Mouse (Mus musculus): ENCODE results near the gene Plppr2.

Gene Plppr2

DNA sequence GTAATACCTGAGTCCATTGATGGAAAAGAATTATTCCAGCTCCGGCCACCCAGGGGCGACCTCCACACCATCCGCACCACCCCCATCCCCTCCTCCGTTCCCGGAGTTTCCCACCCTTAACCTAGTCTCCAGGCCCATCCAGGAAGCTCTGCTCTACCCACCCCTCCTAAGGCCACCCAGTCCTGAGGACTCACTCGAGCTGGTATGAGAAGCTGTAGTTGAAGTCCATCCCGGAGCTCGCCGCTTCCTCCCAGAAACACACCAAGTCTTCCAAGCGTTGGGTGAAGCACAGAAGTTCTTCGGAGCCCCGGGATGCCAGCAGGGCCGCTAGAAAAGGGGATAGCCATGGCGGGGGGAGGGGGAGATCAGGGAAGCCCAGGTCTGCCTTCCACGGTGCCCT is 25.2 kb downstream of the Plppr2 start:
- DNase-seq, result peak; percentile 8

DNA sequence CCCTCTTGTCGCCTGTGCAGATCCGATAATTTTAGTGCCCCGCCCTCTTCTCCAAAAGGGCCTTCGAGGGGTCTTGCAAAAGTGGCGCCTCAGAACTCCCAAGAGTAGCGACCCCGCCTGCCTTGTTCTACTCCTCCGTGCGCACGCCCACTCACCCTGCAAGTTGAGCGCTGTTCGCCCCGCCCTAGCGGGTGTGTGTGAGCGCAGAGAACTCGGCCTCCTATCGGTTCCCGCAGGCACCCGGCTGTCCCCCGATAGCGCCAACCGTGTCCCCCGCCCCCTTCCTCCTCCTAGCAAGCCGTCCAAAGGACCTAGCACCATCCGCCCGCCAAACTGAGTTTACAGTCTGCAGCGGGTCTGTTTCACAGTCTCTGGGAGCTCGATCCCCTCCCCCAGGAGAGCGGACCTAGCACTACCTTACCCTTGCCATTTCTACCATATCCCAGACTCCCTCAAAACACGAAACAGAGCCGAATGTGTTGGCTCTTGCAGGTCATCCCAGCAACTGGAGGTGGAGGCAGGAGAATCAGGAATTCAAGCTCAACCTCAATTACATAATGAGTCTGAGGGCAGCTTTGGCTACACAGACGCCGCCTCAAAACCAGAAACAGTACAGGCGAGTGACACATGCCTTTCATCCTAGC is 25.7 kb downstream of the Plppr2 start:
- DNase-seq, result peak; percentile 66

DNA sequence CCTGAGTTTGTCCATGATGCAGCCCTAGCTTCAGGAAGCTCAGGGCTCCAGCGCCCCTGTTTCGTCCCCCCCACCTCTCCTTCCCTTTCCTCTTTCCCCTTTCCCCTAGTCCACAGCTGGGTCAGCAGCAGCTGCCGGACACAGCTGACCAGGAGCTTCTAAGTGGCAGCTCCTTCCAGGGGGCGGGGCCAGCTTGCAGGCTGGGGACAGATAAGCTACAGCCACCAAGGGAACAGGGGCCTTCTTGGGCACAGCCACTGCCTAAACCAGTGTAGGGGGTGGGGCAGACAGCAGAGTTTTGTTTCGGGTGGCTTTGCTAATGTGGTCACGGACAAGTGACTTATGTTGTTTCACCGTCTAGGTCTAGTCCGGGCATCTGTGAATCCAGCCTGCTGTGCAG is 26.6 kb downstream of the Plppr2 start, which contains the start of gene Epor:
Gene Epor, minus strand, starts transcription at position 90 of the 400 bp plus-strand sequence.
- peak; percentile 31 for DNase-seq

DNA sequence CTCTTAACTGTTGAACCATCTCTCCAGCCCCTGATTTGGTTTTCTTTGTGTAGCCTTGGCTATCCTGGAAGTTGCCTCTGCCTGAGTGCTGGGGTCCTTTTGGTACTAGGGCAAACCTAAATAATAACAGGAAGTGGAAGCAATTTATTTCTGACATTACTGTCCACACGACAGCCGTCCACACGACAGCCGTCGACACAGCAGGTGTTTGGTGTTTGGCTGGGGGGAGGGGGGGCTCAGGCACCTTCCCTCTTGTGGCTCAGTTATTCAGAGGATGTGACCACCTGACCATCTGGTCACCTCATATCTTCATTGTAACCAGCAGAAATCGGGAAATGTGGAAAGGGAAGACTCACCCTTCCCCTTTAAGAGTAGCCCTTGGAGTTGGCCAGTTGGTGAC is 32.0 kb downstream of the Plppr2 start:
- no peak for DNase-seq

DNA sequence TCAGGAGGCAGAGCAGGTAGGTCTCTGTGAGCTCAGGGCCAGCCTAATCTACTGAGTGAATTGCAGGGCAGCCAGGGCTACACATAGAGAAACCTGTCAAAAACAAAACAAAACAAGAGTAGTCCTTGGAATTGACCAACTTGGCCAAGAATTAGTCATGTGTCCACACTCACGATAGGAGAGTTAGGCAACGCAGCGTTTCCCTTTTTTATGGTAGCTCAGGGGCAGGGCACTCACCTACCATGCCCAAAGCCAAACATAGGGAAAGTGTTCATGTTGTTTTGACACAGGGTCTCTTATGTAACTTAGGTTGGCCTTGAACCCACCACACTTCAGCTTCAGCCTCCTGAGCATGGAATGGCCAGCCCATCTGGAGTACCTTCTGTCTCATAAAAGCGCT is 32.5 kb downstream of the Plppr2 start:
- no peak for DNase-seq

DNA sequence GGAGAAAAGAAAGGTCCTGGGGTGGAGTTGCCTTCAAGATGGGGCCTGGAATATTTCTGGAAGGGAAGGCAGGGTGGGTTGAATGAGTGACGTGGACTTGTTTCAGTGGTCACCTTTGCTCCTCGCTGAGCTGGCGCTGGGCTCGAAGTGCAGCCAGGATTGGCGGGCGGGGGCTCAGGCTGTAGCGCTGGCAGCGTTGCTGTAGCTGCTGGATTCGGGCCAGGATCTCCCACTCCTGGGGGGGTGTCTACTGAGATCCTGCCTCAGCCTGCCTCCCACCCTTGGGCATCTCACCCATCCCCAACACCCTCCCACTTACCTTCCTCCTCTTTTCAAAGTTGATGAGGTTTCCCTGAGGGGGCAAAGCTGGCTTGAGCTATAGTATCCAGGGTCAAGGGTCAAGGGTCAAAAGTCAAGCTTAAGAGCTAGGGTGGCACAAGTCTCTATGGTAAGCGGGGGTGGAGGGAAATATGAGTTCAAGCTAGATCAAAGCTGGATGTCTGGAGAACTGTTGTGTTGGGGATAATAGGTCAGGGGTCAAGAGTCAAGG is 39.9 kb downstream of the Plppr2 start:
- DNase-seq, result no peak

DNA sequence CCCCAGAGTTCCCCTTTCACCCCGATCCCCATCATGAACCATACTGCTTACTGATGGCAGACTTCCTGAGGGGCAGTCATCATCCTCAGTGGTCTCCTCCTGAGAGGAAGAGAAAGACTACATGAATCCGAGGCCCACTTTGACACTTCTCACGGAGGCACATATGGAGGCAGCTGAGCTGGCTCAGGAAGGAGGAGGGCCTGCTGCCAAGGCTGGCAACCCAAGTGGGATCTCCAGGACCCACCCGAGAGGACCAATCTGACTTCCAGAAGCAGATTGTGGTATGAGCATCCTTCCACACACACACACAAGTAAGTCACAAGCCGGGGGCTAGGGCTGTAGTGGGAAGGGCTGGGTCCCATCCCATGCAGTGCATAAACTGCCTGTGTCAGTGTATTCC is 40.5 kb downstream of the Plppr2 start:
- no peak for DNase-seq

DNA sequence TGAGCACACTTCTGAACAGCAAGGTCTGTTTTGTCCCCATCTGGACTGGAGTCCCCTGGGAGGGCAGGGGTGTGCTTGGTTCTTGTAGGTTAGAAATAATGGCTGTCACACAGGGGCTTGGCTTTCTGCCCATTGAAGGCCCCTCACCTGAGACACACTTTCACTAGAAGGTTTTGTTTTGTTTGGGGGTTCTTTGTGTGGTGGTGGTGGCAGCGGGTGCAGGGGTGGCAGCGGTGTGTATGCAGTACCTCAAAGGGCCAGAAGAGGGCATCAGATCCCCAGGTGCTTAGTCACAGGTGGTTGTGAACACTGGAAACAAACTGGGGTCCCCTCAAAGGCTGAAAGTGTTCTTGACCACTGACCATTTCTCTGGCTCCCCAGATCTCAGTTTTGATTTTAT is 41.1 kb downstream of the Plppr2 start:
- DNase-seq, result peak; percentile 55

DNA sequence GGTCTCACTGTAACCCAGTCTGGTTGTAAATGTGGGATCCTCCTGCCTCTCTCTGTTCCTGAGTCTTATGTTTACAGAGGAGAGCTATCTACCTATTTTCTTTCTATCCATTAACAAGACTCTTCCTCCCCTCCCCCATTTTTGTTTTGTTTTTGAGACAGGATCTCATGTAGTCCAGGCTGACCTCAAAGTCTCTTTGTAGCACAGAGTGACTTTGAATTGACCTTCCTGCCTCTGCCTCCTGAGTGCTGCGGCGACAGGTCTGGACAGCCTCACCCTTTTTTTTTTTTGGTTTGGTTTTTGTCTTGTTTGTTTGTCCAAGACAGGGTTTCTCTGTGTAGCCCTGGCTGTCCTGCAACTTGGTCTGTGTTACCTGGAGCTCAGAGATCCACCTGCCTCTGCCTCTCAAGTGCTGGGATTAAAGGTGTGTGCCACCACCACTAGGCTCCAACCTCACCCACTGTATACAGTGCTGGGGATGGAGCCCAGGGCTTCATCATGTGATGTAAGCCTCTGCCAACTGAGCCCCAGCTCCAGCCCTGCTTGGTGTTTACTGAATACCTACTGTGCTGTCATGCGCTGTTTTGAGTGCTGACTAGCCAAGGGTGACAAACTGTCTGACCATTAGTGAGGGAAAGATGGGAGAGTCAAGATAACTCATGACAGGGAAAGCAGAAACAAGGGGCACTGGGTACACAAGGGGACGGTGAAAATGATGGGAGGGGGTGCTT is 41.7 kb downstream of the Plppr2 start:
- no peak for DNase-seq

DNA sequence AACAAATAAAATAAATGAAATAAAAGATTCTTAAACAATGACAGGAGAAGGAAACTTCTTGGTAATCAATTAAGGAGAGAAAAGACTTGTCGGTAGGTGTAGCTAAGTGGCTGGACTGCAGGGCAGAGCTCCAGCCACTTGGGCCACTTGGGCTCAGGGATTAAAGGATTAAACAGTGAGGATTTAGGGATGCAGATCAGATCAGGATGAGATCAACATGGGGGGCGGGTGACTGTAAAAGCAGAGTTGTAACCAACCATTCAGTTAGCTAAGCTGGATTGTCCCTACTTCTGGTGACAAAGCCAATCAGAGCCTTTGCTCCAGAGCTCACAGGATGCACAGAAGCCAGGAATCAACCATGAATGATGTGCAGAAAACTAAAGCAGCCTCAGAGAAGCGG is 47.1 kb downstream of the Plppr2 start:
- no peak for DNase-seq

DNA sequence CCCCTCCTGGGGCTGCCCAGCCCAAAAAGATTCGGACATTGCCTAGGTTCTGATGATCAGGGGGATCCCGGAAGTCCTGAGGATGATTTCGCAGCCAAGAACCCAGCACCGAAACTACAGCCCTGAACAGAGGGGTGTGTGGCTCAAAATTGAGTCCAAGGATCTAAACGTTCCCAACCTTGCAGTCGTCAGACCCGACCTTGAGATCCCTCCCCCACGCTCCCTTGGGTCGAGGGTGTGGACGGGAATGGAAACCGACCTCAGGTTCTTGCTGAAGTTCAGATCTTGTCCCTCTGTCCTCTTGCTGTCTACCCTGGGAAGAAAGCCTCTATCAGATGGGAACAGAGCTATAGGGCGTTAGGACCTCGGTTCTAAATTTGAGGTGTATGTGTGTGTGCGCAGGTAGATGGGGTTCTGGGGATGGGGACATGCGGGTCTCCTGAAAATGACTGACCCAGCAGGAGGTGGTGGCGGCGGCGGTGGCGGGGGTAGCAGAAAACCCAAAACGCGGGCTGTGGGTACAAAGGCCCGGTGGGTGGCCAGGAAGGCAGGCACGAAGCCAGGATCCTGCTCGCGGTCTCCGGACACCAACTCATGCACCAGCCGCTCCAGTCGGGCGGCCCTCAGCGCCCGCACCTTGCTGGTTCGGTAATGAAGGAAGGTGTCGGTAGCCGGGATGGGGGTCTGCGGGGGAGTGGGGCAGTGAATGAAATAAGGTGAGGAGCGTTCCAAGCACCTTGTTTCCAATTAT is 50.9 kb downstream of the Plppr2 start:
- no peak for DNase-seq

DNA sequence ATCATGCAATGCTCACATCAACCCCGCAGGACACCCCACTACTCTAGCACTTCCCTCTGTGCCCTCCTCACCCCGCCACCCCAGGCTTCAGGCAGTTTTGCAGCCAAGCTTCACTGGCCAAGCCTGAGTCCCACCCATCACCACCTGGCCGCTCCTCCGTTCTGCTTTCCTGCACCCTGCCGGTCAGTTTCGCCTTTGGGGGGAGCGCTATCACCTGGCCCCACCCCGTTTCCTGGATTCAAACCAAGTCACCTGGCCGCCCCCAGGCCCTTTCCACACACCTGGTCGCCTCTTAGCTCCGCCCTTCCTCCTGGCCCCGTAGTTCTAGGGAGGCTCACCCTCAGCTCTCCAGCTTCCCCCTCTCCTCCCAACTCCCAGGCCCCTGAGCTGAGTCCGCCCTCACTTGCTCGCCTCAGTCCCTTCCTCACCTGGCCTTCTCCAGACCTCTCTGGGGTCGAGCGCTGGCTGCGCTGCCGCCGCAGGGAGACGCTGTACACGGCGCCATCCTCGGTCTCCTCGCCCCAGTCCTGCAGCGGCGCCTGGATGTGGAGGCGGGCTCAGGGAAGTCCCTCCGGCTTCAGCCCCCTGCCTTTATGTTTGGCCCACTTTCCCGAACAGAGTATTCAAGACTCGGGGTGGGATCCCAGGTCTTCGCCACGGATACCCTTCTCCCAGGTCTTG is 51.7 kb downstream of the Plppr2 start:
- DNase-seq, result no peak

DNA sequence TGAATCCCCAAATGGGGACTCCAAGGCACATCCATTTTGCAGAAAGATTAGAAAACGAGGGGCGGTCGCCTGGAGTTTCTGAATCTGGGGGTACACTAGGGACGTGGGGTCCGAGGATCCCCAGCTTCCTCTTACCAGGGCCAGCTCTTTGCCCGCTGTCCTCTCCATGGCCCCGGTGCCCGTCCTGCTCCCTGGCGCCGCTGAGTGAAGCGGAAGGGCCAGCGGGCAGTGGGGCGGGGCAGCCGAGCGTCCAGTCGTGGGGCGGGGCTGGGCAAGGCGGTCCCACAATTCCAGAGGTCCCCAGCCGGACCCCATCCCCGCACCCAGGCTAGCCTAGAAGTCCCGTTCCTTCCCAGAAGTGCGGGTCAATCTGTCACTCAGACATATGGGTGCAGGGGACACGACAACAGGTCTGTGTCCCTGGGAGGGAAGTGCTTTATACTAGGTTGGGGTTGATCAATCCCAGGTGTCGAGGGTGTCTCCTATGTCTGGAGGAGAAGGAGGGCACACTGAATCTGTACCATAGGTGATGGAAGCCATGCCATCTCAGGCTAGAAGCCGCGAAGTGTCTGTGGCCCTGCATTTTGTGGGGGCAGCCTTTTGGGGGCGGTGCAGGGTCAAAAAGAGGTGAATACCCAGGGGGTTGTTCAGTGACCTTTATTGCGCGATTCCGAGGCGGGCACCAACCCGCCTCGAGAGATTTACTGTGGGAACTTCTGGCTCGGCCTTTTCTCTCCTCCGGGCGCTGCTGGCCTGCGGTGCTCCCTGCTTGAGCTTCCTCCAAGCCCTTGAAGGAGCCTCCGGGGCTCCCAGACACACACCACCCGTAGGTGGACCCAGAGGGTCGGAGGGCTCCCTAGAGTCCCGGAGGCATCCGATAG is 52.6 kb downstream of the Plppr2 start, which contains the start of gene Rgl3:
Gene Rgl3, minus strand, starts transcription at position 217 of the 881 bp plus-strand sequence.
- peak; percentile 74 for DNase-seq

DNA sequence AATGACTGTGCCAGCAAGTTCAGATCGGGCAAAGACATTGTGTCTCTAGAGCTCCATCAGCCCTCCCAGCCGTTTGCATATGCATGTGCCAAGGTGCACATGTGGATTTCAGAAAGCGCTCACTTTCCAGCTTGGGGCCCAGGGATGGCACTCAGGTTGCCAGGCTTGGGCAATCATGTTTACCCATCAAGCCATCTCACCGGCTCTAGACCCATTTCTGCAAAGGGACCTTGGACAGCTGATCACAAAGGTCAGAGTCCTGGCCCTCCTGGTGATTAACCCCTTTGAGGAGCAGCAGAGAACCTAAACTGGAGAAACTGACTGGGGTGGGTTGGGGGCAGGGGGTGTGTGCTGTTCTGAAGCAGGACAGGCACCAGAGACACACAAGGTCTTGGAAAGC is 55.4 kb downstream of the Plppr2 start:
- DNase-seq, result no peak

DNA sequence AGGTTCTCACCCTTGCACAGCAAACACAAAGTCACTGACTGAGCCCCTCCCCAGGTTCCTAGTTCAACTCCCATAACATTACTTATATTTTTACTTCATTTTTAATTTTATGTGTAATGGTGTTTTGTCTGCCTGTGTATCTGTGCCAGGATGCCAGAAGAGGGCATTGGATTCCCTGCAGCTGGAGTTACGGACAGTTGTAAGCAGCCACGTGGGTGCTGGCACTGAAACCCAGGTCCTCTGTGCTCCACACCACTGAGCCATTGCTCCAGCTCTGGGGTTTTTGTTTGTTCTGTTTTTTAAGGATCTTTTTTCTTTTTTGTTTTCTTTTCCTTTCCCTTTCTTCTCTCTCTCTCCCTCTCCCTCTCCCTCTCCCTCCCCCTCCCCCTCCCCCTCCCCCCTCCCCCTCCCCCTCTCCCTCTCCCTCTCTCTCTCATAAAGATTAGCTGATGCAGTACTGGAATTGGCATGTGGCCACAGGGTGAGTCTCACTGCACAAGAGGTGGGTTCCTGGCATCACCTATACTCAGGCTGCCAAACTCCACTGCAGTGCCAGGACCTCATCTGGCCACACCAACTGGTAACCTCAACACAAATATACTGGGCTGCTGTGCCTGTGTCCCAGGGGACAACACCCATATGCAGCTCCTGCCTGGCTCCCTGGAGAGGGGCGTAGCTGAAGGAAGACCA is 59.5 kb downstream of the Plppr2 start:
- no peak for DNase-seq
